Mouse (Mus musculus) CD4-positive, CD25-positive, alpha-beta regulatory T cell, adult 4 months (primary cell): ENCODE results near the gene Clptm1l. TPM values are rescaled to one million over a fixed set of nuclear protein-coding genes. Genes with fewer than 3 reads are reported as not detected.

Source experiments
- ATAC-seq: one replicate; pipeline ENCODE4 v1.8.0; 2017
- polyA plus RNA-seq, 2 experiments: library from polyadenylated mRNA; unstranded; fragments of 100-300 nt; shearing (Covaris generic); gene quantifications; one replicate each; pipeline ENCODE4 v1.2.1; 2017

The Clptm1l gene
- 10 to 100 TPM; 19.1 to 44.9 TPM for polyA plus RNA-seq

DNA sequence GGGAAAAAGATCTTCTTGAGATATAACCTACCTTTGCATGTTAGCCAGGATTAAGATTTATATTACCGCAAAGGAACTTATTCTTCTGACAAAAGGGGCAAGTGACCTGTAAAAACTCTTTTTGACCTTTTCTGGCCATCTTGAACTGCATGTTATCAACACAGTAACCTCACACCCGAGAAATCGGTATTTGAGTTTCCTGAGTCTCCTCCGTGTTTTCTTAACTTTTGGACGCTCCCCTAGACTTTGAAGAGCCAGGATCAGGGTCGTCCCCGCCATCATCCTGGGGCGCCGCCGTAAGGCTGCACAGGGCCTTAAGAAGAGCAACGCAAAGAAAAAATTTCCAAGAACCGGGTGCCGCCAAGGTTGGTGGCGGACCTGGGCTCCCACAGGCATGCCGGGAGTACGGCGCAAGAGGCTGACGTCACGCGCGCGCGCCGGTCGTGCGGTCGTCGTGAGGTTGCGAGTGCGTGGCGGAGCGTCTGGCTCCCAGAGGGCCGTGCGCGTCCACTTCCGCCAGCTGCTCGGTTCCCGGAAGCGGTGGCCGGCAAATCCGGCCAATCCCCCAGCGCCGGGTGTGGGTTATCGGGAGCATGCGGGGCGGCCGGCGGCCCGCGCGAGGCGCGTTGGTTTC, at the start of gene Clptm1l:
Gene Clptm1l (plus strand): TSS at position 485 of the 634 bp plus-strand sequence.
- peak; percentile 97 for ATAC-seq

GRCm38 (mm10) chr13:73564201-73564600, 39.6 kb upstream of the Clptm1l start:
- ATAC-seq = no peak

DNA sequence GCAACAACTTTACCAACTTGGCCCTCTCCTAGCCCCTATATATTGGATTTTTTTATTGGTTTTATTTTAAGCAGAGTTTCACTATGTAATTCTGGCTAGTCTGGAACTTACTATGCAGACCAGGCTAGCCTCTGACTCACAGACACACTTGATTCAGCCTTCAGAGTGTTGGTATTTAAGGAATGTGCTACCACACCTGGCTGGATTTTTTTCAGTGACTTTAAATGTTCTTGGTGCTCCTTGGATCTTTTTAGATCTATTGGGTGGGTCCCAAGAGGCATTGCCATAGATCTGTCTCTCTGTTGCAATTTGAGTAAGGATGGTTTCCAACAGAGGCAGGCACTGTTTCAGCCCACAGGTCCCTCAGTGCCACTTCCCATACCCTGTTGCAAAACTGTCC, 28.8 kb upstream of the Clptm1l start:
- no peak for ATAC-seq

DNA sequence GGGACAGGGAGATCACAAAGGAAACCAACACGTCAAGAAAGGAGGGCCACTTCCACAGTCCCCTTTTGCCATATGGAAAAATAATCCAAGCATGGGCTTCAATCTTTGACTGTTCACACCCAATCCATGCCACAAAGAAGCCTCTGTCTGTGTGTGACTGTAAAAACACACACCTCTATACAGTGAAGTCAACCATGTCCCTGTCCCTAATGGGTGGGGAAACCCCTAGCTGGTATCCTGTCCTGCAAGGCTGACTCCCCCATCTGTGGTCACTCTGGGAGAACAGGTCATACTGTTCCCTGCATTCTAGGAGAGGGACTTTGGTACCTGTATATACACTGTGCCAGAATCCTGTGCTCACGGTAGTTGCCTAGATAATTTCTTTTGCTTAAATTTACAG, 26.5 kb upstream of the Clptm1l start:
- no peak for ATAC-seq

GRCm38 (mm10) chr13:73591488-73591887, 12.3 kb upstream of the Clptm1l start:
- no peak for ATAC-seq

DNA sequence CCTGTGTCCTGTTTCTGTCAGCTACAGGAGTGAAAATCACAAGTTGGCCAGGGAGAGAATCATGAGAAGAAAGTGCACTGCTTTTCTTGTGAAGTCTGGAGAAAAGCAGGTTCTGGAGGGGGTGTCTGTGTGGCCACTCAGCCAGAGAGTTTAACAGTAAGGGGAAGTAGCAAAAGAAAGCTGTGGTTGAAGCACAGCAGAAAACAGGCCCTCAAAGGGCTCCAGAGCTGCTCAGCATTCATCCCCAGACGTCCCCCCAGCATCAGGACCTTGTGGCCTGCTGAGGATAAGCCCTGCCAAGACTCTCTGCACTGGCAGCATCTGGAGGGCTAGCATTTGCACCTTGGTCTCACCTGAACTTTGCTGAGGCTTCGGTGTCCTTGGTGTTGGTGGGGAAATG, 11.3 kb upstream of the Clptm1l start:
- no peak for ATAC-seq

GRCm38 (mm10) chr13:73596276-73596675, 7.5 kb upstream of the Clptm1l start:
- no peak for ATAC-seq

DNA sequence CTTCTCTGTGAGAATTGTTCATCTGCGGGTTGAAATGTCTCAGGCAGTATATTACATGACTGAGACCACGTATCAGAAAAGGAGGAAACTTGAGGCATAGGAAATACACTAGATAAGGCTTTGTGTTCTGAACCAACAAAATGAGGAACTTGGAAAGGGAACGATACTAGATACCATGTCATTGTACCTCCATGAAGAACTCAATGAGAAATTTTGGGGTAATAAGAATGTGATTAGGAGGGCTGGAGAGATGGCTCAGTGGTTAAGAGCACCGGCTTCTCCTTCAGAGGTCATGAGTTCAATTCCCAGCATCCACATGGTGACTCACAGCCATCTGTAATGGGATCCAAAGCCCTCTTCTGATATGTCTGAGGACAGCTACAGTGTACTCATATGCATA, 3.6 kb upstream of the Clptm1l start:
- no peak for ATAC-seq

- no peak for ATAC-seq
Observed at GRCm38 (mm10) chr13:73603046-73603445, 760 bp upstream of the Clptm1l start.

GRCm38 (mm10) chr13:73604156-73604957, 551 bp downstream of the Clptm1l start:
- ATAC-seq = peak; percentile 15

- no peak for ATAC-seq
Observed at GRCm38 (mm10) chr13:73618406-73618805, 14.6 kb downstream of the Clptm1l start.

DNA sequence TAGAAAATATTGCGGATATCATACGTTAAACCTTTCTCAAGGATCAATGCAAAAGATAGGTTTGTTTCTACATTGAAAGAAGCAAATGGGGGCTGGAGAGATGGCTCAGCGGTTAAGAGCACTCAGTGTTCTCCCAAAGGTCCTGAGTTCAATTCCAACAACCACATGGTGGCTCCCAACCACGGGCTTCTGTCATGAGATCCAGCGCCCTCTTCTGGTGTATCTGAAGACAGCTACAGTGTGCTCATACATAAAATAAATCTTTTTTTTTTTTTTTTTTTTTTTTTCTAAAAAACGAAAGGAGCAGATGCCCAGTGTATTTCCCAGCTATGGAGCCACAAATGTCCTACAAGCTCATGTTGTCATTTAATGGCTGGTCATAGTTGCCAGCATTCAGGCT, 16.8 kb downstream of the Clptm1l start:
- ATAC-seq = peak; percentile 72

GRCm38 (mm10) chr13:73626410-73626744, 22.6 kb downstream of the Clptm1l start:
- no peak for ATAC-seq

GRCm38 (mm10) chr13:73626745-73627549, 23.1 kb downstream of the Clptm1l start, which contains the start of gene Tert:
Gene Tert, plus strand, starts transcription at chr13:73626911.
- ATAC-seq = peak; percentile 91

DNA sequence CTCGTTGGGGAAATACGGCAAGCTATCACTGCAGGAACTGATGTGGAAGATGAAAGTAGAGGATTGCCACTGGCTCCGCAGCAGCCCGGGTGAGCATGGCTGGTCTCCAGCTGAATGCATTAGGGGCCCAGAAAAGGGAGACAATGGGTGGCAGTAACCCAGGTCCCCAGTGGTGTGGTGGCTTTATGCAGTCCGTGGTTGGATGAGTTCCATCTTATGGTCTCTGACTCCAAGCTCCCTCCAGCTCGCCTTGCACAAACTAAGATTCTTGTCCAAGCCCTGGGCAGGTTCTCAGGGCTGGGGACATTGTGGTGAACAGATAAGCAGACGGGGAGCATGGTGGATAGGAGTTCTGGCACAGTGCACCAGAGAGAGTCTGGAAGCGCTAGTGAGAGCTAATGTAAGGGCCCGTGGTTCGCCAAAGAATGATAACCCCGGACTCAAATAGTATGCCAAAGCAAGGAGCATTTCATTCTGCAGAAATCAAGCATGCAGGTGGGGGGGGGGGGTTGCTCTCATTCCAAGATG, 24.8 kb downstream of the Clptm1l start:
- no peak for ATAC-seq

DNA sequence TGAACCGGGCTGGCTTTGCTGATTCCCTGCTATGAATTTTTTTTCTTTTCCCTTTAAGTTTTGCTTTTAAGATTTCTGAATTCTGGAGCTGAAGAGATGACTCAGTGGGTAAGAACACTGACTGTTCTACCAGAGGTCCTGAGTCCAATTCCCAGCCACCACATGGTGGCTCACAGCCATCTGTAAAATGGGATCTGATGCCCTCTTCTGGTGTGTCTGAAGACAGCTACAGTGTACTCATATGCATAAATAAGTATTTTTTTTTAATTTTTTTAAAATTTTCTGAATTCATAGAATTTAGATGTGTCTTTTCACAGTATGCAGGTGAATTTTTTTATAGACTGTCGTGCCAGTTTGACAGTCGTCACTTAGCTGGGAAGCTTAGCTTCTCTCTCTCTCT, 28.0 kb downstream of the Clptm1l start:
- no peak for ATAC-seq

- no peak for ATAC-seq
Observed at GRCm38 (mm10) chr13:73637826-73638225, 34.0 kb downstream of the Clptm1l start.

GRCm38 (mm10) chr13:73641296-73641695, 37.5 kb downstream of the Clptm1l start:
- no peak for ATAC-seq

- ATAC-seq = peak; percentile 96
Observed at GRCm38 (mm10) chr13:73646397-73647087, 42.7 kb downstream of the Clptm1l start.

GRCm38 (mm10) chr13:73653266-73653665, 49.5 kb downstream of the Clptm1l start:
- ATAC-seq = no peak

DNA sequence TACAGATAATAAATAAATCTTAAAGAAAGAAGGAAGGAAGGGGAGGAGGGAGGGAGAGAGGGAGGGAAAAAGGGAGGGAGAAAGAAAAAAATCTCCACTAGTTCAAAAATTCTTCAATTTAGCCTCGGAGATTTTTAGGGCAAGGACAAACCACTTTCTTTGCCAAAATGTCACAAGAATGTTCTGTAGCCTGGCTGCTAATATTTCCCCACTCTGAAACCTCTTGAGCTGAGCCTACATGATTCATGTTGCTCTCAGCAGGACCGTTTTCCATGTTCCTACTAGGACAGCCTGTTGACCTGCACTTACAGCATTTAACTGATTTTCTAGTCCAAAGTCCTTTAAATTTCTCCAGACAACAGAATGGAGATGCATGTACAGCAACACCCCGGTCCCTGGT, 51.2 kb downstream of the Clptm1l start:
- ATAC-seq = no peak

- no peak for ATAC-seq
Observed at GRCm38 (mm10) chr13:73658953-73659352, 55.1 kb downstream of the Clptm1l start.
